Mouse (Mus musculus) limb, embryonic 12.5 days (tissue): Measurements from ENCODE around the gene Ccer2. TPM values are rescaled to one million over a fixed set of nuclear protein-coding genes. Genes with fewer than 3 reads are reported as not detected.

Experiments
- ATAC-seq: fragments of 200-750 bp; cut with Nextera tagmentation; 2 replicates; pipeline ENCODE4 v1.8.0; 2017; ENCODE audit warnings: low read depth, moderate TSS enrichment; ENCODE audit not compliant: insufficient number of reproducible peaks, insufficient read depth, low FRiP score, low TSS enrichment
- H3K27ac ChIP-seq: fragments of 300-500 bp; sonication (generic); 2 replicates; pipeline ENCODE4 v1.5.1; 2016; ENCODE audit warnings: mild to moderate bottlenecking, moderate library complexity
- H3K27me3 ChIP-seq: fragments of 300-500 bp; sonication (generic); 2 replicates; pipeline ENCODE4 v1.6.1; 2016; ENCODE audit warnings: mild to moderate bottlenecking, moderate library complexity
- H3K36me3 ChIP-seq: fragments of 300-500 bp; sonication (generic); 2 replicates; pipeline ENCODE4 v1.6.1; 2016; ENCODE audit warnings: mild to moderate bottlenecking, moderate library complexity
- H3K4me1 ChIP-seq: fragments of 300-500 bp; sonication (generic); replicated peaks from 2 replicates; pipeline ENCODE4 v1.6.1; 2016
- H3K4me2 ChIP-seq: fragments of 300-500 bp; sonication (generic); 2 replicates; pipeline ENCODE4 v1.6.1; 2016; ENCODE audit warnings: mild to moderate bottlenecking, moderate library complexity
- H3K4me3 ChIP-seq: fragments of 300-500 bp; sonication (generic); replicated peaks from 2 replicates; pipeline ENCODE4 v1.5.1; 2016; ENCODE audit warnings: mild to moderate bottlenecking
- H3K9ac ChIP-seq: fragments of 300-500 bp; sonication (generic); replicated peaks from 2 replicates; pipeline ENCODE4 v1.6.1; 2016; ENCODE audit warnings: mild to moderate bottlenecking, moderate library complexity
- H3K9me3 ChIP-seq: fragments of 300-500 bp; sonication (generic); 2 replicates; pipeline ENCODE4 v1.6.1; 2016; ENCODE audit warnings: mild to moderate bottlenecking, moderate library complexity
- whole genome bisulfite sequencing: fragments of 180-500 bp; shearing (Covaris S2); methylation state at CpG from one replicate; pipeline ENCODE4 v1.1.7; 2016; 5-methylcytosine and 5-hydroxymethylcytosine counted together
- polyA plus RNA-seq: library from polyadenylated mRNA; unstranded; fragments of >200 nt; fragmentation: Nextera tagmentation; extraction: Ambion mirVana; gene quantifications from 2 replicates; pipeline ENCODE4 v1.2.1, GENCODE M21; 2016

The Ccer2 gene
- polyA plus RNA-seq, 1 experiment from 2014 or later = 0.24 TPM

DNA sequence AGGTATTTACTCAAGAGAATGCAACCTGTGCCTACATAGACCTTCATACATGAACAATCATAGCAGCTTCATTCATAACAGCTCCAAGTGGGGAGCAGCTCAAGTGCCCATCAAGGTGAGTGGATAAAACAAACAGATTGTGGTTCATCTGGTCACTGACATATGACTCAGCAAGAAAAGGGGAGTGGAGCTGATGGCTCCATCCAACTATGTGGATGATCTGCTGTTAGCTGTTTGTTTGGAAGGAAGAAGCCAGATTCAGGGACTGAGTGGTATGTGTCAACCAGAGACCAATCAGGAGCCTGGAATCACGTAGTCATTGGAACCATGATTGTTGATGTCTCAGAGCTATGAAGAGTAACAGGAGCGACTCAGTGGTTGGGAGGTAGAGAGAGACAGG, 31.4 kb upstream of the Ccer2 start:
- H3K9ac ChIP-seq = no peak overlapping the region
- peaks cover 6% of the 10 kb centered on the region for H3K4me1 ChIP-seq
- peaks cover 14% of the 10 kb centered on the region; the same call in 1 of the 2 replicates for H3K36me3 ChIP-seq
- H3K4me2 ChIP-seq = no peak overlapping the region
- no peaks in the 10 kb centered on the region for H3K27me3 ChIP-seq
- no peak for ATAC-seq
- H3K27ac ChIP-seq = no peak overlapping the region
- no peak overlapping the region for H3K4me3 ChIP-seq
- H3K9me3 ChIP-seq = no peaks in the 10 kb centered on the region
- 89% methylated on average over 2 of the region's 2 CpGs for WGBS

DNA sequence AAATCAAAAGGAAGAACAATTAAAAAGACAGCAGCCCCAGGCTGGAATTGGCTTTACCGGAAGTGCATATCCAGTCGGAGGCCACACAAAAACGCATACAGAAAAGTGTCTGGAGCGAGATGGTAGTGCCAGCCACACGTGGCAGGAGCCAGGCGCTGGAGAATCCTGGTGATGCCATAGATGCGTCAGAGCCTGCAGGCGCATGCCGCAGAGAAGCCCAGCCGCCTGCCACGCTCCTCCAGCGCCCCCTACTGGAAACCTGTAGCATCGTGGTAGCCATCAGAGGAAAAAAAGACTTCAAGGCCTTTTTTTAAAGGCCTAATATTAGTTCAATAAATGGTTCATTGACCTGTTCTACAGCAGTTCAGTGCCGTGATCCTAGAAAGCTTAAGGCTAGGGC, 29.4 kb upstream of the Ccer2 start:
- H3K36me3 ChIP-seq = peaks cover 29% of the 10 kb centered on the region
- peaks cover 10% of the 10 kb centered on the region; the same call in 1 of the 2 replicates for H3K9me3 ChIP-seq
- WGBS = 5% methylated on average over 14 of the region's 14 CpGs
- peaks cover 1% of the 10 kb centered on the region; the same call in 1 of the 2 replicates for H3K27me3 ChIP-seq
- no peak overlapping the region for H3K27ac ChIP-seq
- H3K4me3 ChIP-seq = no peak overlapping the region
- H3K4me1 ChIP-seq = peaks cover under 1% of the 10 kb centered on the region; the same call in 1 of the 2 replicates
- H3K9ac ChIP-seq = no peak overlapping the region
- no peak overlapping the region for H3K4me2 ChIP-seq
- ATAC-seq = no peak

DNA sequence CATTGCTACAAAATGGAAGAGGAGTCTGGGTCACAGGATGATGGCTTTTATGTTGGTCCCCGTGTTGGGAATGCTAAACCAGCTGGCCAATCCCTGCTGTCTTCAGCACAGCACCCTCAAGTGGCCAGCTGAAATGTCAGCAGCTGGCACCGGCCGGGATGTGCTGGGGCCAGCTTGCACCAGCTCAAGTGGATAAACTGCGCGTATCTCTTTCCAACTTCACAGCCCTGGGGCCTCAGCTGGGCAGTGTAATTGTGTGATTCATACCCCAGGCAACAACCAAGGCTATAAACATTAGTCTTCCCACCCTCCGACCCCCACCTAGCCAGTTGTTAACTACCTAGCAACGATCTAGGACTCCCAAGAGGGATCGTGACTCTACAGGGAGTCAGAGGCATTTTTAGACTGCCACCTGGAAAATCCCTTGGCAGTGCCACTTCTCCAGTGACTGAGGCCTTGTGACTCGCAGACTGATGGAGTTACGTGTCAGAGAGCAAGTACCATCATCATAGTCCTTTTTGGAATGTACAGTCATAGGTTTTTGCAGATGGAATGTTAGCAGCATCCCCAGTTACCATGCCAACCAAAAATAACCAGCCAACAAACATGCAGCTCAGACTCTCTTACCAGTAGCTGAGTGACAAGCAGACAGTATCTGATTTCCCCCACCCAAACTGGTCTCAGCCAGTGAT, 28.2 kb upstream of the Ccer2 start:
- peaks cover 31% of the 10 kb centered on the region for H3K36me3 ChIP-seq
- peaks cover 10% of the 10 kb centered on the region; the same call in 1 of the 2 replicates for H3K9me3 ChIP-seq
- WGBS = 55% methylated on average over 10 of the region's 10 CpGs
- no peak overlapping the region for H3K27ac ChIP-seq
- H3K4me2 ChIP-seq = no peak overlapping the region
- peaks cover 5% of the 10 kb centered on the region for H3K4me1 ChIP-seq
- peaks cover 9% of the 10 kb centered on the region; the same call in 1 of the 2 replicates for H3K27me3 ChIP-seq
- H3K9ac ChIP-seq = no peak overlapping the region
- no peak for ATAC-seq
- no peak overlapping the region for H3K4me3 ChIP-seq

DNA sequence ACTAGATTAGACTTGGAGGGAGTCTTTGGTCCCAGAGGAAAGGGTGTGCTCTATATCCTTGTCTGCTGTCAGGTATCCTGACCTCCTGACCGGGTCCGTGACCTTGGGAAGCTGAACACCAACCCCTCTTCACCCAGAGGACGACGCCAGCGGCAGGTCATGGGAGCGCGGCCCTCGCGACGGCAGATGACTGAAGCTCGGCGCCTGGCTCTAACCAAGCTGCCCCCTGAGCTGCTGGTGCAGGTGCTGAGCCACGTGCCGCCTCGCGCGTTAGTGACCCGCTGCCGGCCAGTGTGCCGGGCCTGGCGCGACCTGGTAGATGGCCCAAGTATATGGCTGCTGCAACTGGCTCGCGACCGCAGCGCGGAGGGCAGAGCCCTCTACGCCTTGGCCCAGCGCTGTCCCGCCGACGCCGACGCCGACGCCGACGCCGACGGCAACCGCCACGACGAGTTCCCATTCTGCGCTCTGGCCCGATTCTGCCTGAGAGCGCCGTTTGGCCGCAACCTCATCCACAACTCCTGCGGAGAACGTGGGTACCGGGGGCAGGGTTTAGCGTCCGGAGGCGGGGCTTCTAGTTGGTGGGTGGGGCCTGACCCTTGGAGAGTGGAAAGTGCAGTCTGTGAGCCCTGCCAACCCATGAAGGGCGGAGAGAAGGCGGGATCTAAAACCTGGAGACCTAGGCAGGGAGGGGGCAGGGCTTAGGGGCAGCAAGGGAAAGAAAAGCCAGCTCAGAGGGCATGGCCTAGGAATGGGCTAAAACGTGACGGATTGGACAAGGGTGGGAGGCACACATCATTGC, 23.4 kb upstream of the Ccer2 start:
- ATAC-seq = peak; percentile 84
- H3K4me1 ChIP-seq = peaks cover 13% of the 10 kb centered on the region
- peaks cover 48% of the 10 kb centered on the region for H3K36me3 ChIP-seq
- H3K4me2 ChIP-seq = peak overlapping the region; percentile 74
- peaks cover 10% of the 10 kb centered on the region; the same call in 1 of the 2 replicates for H3K9me3 ChIP-seq
- H3K4me3 ChIP-seq = peak overlapping the region; percentile 43
- H3K27me3 ChIP-seq = peaks cover 9% of the 10 kb centered on the region; the same call in 1 of the 2 replicates
- WGBS = 2% methylated on average over 58 of the region's 58 CpGs
- peak overlapping the region; percentile 48; the same call in 1 of the 2 replicates for H3K9ac ChIP-seq
- peak overlapping the region; percentile 53; the same call in 1 of the 2 replicates for H3K27ac ChIP-seq

GRCm38 (mm10) chr7:28733211-28733610, 22.8 kb upstream of the Ccer2 start:
- no peak for ATAC-seq
- Histone ChIP-seq H3K27me3 (peaks cover 9% of the 10 kb centered on the region; the same call in 1 of the 2 replicates), H3K4me1 (peaks cover 13% of the 10 kb centered on the region), H3K36me3 (peaks cover 54% of the 10 kb centered on the region), H3K9me3 (peaks cover 10% of the 10 kb centered on the region; the same call in 1 of the 2 replicates), H3K4me3 (peak overlapping the region; percentile 43), H3K27ac (peak overlapping the region; percentile 53; the same call in 1 of the 2 replicates), H3K4me2 (peak overlapping the region; percentile 74), H3K9ac (peak overlapping the region; percentile 47; the same call in 1 of the 2 replicates)
- WGBS = 18% methylated on average over 11 of the region's 11 CpGs

DNA sequence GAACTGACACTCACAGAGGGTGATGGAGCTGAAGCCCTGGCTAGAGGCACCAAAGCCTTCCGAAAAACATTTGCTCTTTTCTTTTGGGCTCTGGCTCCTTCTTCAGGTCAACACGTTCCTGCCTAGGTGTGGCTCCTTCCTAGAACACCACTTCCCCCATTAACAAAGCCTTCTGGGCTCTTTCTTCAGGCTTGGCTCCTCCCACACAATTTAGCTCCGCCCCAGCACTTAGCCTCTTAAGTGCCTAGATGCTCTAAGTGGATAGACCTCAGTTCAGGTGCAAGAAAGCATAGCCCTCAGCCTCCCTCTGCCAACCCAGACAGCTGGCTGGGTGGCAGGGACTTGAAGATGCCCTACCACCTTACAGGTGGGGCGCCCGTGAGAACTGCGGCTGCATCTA, 20.3 kb upstream of the Ccer2 start:
- H3K4me1 ChIP-seq = peaks cover 13% of the 10 kb centered on the region
- H3K27me3 ChIP-seq = peaks cover 9% of the 10 kb centered on the region; the same call in 1 of the 2 replicates
- H3K36me3 ChIP-seq = peaks cover 70% of the 10 kb centered on the region
- 81% methylated on average over 6 of the region's 6 CpGs for WGBS
- no peak for ATAC-seq
- peaks cover 7% of the 10 kb centered on the region; the same call in 1 of the 2 replicates for H3K9me3 ChIP-seq
- no peak overlapping the region for H3K9ac ChIP-seq
- no peak overlapping the region for H3K27ac ChIP-seq
- H3K4me2 ChIP-seq = no peak overlapping the region
- H3K4me3 ChIP-seq = no peak overlapping the region

GRCm38 (mm10) chr7:28739829-28740228, 16.1 kb upstream of the Ccer2 start:
- Histone ChIP-seq H3K9me3 (no peaks in the 10 kb centered on the region), H3K4me1 (peaks cover 8% of the 10 kb centered on the region; the same call in 1 of the 2 replicates), H3K36me3 (peaks cover 63% of the 10 kb centered on the region), H3K4me2 (no peak overlapping the region), H3K27me3 (no peaks in the 10 kb centered on the region), H3K27ac (no peak overlapping the region), H3K4me3 (no peak overlapping the region), H3K9ac (no peak overlapping the region)
- ATAC-seq = no peak
- 94% methylated on average over 21 of the region's 21 CpGs for WGBS

- ATAC-seq = no peak
- no peak overlapping the region for H3K27ac ChIP-seq
Measured at GRCm38 (mm10) chr7:28740949-28741348, 15.0 kb upstream of the Ccer2 start.

GRCm38 (mm10) chr7:28741368-28741708, 14.6 kb upstream of the Ccer2 start:
- Histone ChIP-seq H3K36me3 (peaks cover 62% of the 10 kb centered on the region), H3K4me3 (peak overlapping the region; percentile 61), H3K27ac (0 out of 2 replicates have a peak overlapping the region, but pooled peaks have one; percentile 14), H3K9ac (peak overlapping the region; percentile 76), H3K4me2 (peak overlapping the region; percentile 87), H3K4me1 (peaks cover 8% of the 10 kb centered on the region; the same call in 1 of the 2 replicates), H3K27me3 (no peaks in the 10 kb centered on the region), H3K9me3 (no peaks in the 10 kb centered on the region)
- no peak for ATAC-seq
- 1% methylated on average over 13 of the region's 13 CpGs for WGBS

More at GRCm38 (mm10) chr7:28740949-28741348, 15.0 kb upstream of the Ccer2 start:
- Histone ChIP-seq H3K27me3 (no peaks in the 10 kb centered on the region), H3K4me1 (peaks cover 8% of the 10 kb centered on the region; the same call in 1 of the 2 replicates), H3K9me3 (no peaks in the 10 kb centered on the region), H3K4me3 (peak overlapping the region; percentile 61), H3K36me3 (peaks cover 62% of the 10 kb centered on the region), H3K4me2 (peak overlapping the region; percentile 87), H3K9ac (peak overlapping the region; percentile 76)
- 38% methylated on average over 9 of the region's 9 CpGs for WGBS

- peak within 1 kb of the TSS; percentile 61 for H3K4me3 ChIP-seq
- peak within 1 kb of the TSS; percentile 76 for H3K9ac ChIP-seq
- peak within 1 kb of the TSS; percentile 77 for H3K27ac ChIP-seq
- WGBS = under 1% methylated on average over 39 of the region's 39 CpGs
- H3K9me3 ChIP-seq = no peaks in the 10 kb centered on the region
- peak; percentile 99 for ATAC-seq
- H3K27me3 ChIP-seq = no peaks in the 10 kb centered on the region
- H3K4me1 ChIP-seq = peaks cover 8% of the 10 kb centered on the region; the same call in 1 of the 2 replicates
- H3K36me3 ChIP-seq = peaks cover 62% of the 10 kb centered on the region
- peak within 1 kb of the TSS; percentile 87 for H3K4me2 ChIP-seq
Measured at GRCm38 (mm10) chr7:28741709-28742438, 14.1 kb upstream of the Ccer2 start, which contains the start of the genes Mrps12 and Sars2. Gene Mrps12 (minus strand): TSS chr7:28741820. Gene Sars2 (plus strand): TSS chr7:28741992.
